Mouse (Mus musculus) heart, embryonic 16.5 days (tissue): ENCODE results near the gene Aifm2. TPM values are rescaled to one million over a fixed set of nuclear protein-coding genes. Genes with fewer than 3 reads are reported as not detected.
A peak's percentile ranks its signal among the peaks of the same experiment; 100 is the strongest.

Experiments
- ATAC-seq: fragments of 200-750 bp; cut with Nextera tagmentation; replicated peaks from 2 replicates; pipeline ENCODE4 v1.8.0; 2017; ENCODE audit warnings: moderate number of reproducible peaks; ENCODE audit not compliant: insufficient read depth, low FRiP score; ENCODE audit errors: extremely low read depth
- H3K27ac ChIP-seq: fragments of 300-500 bp; sonication (generic); 2 replicates; pipeline ENCODE4 v1.5.1; 2014; ENCODE audit warnings: mild to moderate bottlenecking, low read length, control low read depth, moderate library complexity
- H3K27me3 ChIP-seq: fragments of 300-500 bp; sonication (generic); 2 replicates; pipeline ENCODE4 v1.6.1; 2014; ENCODE audit warnings: low read length, mixed read lengths; ENCODE audit not compliant: control insufficient read depth, insufficient read depth
- H3K36me3 ChIP-seq: fragments of 300-500 bp; sonication (generic); 2 replicates; pipeline ENCODE4 v1.6.1; 2014; ENCODE audit not compliant: control insufficient read depth, insufficient read depth
- H3K4me1 ChIP-seq: fragments of 300-500 bp; sonication (generic); 2 replicates; pipeline ENCODE4 v1.6.1; 2014; ENCODE audit warnings: low read length, mixed read lengths; ENCODE audit not compliant: control insufficient read depth, insufficient read depth
- H3K4me2 ChIP-seq: fragments of 300-500 bp; sonication (generic); 2 replicates; pipeline ENCODE4 v1.6.1; 2014; ENCODE audit warnings: low read depth, mild to moderate bottlenecking, control low read depth, low read length
- H3K4me3 ChIP-seq: fragments of 300-500 bp; sonication (generic); 2 replicates; pipeline ENCODE4 v1.5.1; 2014; ENCODE audit warnings: mild to moderate bottlenecking, control low read depth, low read length
- H3K9ac ChIP-seq: fragments of 300-500 bp; sonication (generic); 2 replicates; pipeline ENCODE4 v1.6.1; 2014; ENCODE audit warnings: low read length, control low read depth
- H3K9me3 ChIP-seq: fragments of 300-500 bp; sonication (generic); replicated peaks from 2 replicates; pipeline ENCODE4 v1.6.1; 2016; ENCODE audit warnings: low read length; ENCODE audit not compliant: control insufficient read depth
- WGBS: fragments of 180-500 bp; shearing (Covaris S2); extraction: QIAGEN DNeasy Blood & Tissue Kit; methylation state at CpG from one replicate; pipeline ENCODE4 v1.1.7; 2014; 5-methylcytosine and 5-hydroxymethylcytosine counted together
- microRNA-seq: library from miRNA; unstranded; fragments of <30 nt; microRNA quantifications from one replicate; pipeline ENCODE4, GENCODE M21; 2017
- polyA plus RNA-seq: library from polyadenylated mRNA; unstranded; fragments of >200 nt; fragmentation: Nextera tagmentation; extraction: Ambion mirVana; gene quantifications from 2 replicates; pipeline ENCODE4 v1.2.1, GENCODE M21; 2015

The Aifm2 gene
- polyA plus RNA-seq, 1 experiment from 2014 or later = 26.0 TPM

- 1% methylated on average over 58 of the region's 74 CpGs for WGBS
Measured at GRCm38 (mm10) chr10:61782799-61783611, 67.9 kb downstream of the Aifm2 start.

GRCm38 (mm10) chr10:61783621-61784251 is 68.7 kb downstream of the Aifm2 start, which contains the start of gene H2afy2:
Gene H2afy2, minus strand, starts transcription at chr10:61784147.
- ATAC-seq = peak; percentile 81
- Histone ChIP-seq H3K4me1 (no peaks in the 10 kb centered on the region), H3K27me3 (no peaks in the 10 kb centered on the region), H3K9me3 (no peaks in the 10 kb centered on the region), H3K27ac (peak within 1 kb of the TSS; percentile 85), H3K36me3 (no peaks in the 10 kb centered on the region), H3K4me2 (peak within 1 kb of the TSS; percentile 82), H3K9ac (peak within 1 kb of the TSS; percentile 91), H3K4me3 (peak within 1 kb of the TSS; percentile 90)
- under 1% methylated on average over 50 of the region's 50 CpGs for WGBS

More at GRCm38 (mm10) chr10:61782799-61783611, 67.9 kb downstream of the Aifm2 start:
- H3K27ac ChIP-seq = peak overlapping the region; percentile 85
- H3K9me3 ChIP-seq = no peaks in the 10 kb centered on the region
- H3K4me1 ChIP-seq = no peaks in the 10 kb centered on the region
- H3K27me3 ChIP-seq = no peaks in the 10 kb centered on the region
- H3K4me2 ChIP-seq = peak overlapping the region; percentile 82
- peak; percentile 68 for ATAC-seq
- H3K36me3 ChIP-seq = no peaks in the 10 kb centered on the region
- H3K4me3 ChIP-seq = peak overlapping the region; percentile 90
- H3K9ac ChIP-seq = peak overlapping the region; percentile 91

GRCm38 (mm10) chr10:61784414-61784813 is 69.4 kb downstream of the Aifm2 start:
- no peak overlapping the region for H3K9ac ChIP-seq
- peak overlapping the region; percentile 82 for H3K4me2 ChIP-seq
- WGBS = 45% methylated on average over 10 of the region's 10 CpGs
- H3K9me3 ChIP-seq = no peaks in the 10 kb centered on the region
- ATAC-seq = no peak
- H3K27ac ChIP-seq = no peak overlapping the region
- H3K27me3 ChIP-seq = no peaks in the 10 kb centered on the region
- no peaks in the 10 kb centered on the region for H3K4me1 ChIP-seq
- no peaks in the 10 kb centered on the region for H3K36me3 ChIP-seq
- peak overlapping the region; percentile 90 for H3K4me3 ChIP-seq

- H3K9ac ChIP-seq = no peak overlapping the region
- no peaks in the 10 kb centered on the region for H3K36me3 ChIP-seq
- no peaks in the 10 kb centered on the region for H3K27me3 ChIP-seq
- H3K4me1 ChIP-seq = no peaks in the 10 kb centered on the region
- ATAC-seq = no peak
- no peaks in the 10 kb centered on the region for H3K9me3 ChIP-seq
- no peak overlapping the region for H3K4me2 ChIP-seq
- 68% methylated on average over 10 of the region's 10 CpGs for WGBS
- H3K27ac ChIP-seq = no peak overlapping the region
- no peak overlapping the region for H3K4me3 ChIP-seq
Measured at GRCm38 (mm10) chr10:61787541-61788313, 72.7 kb downstream of the Aifm2 start.

GRCm38 (mm10) chr10:61788499-61788898 is 73.4 kb downstream of the Aifm2 start:
- H3K4me3 ChIP-seq = no peak overlapping the region
- no peak for ATAC-seq
- H3K27ac ChIP-seq = no peak overlapping the region
- H3K4me1 ChIP-seq = no peaks in the 10 kb centered on the region
- WGBS = 97% methylated on average over 5 of the region's 5 CpGs
- no peaks in the 10 kb centered on the region for H3K36me3 ChIP-seq
- H3K4me2 ChIP-seq = no peak overlapping the region
- H3K27me3 ChIP-seq = no peaks in the 10 kb centered on the region
- no peak overlapping the region for H3K9ac ChIP-seq
- H3K9me3 ChIP-seq = no peaks in the 10 kb centered on the region

Small RNAs within 50 kb of the gene (microRNA-seq; reads per million reads assigned to microRNA genes)
- gene Mir5108 = not detected

Other genes starting within 250 kb of the Aifm2 start
- 12.9 and 13.4 TPM in 2 replicates for gene Lrrc20, start 239.5 kb upstream of the Aifm2 start, polyA plus RNA-seq
- gene Npffr1, start 119.8 kb upstream of the Aifm2 start, polyA plus RNA-seq = not detected in 2 replicates
- 95.5 and 110 TPM in 2 replicates for gene Ppa1, start 66.7 kb upstream of the Aifm2 start, polyA plus RNA-seq
- 164 and 182 TPM in 2 replicates for gene Sar1a, start 35.0 kb upstream of the Aifm2 start, polyA plus RNA-seq
- gene Tysnd1, start 19.7 kb upstream of the Aifm2 start, polyA plus RNA-seq = 20.9 and 22.8 TPM in 2 replicates
- 44.2 and 44.5 TPM in 2 replicates for gene H2afy2, start 68.9 kb downstream of the Aifm2 start, polyA plus RNA-seq